Mouse (Mus musculus): ENCODE data around the gene Slc4a2.

GRCm38 (mm10) chr5:24452030-24452690, 28.5 kb downstream of the Slc4a2 start, which contains the start of gene Agap3:
- TF ChIP-seq CTCF (IDR thresholded peaks at IDR 0.05) (no peak), POLR2A (IDR thresholded peaks at IDR 0.05; ENCODE audit: insufficient read depth, low read depth, low read length) (no peak)
